Mouse (Mus musculus): ENCODE data around the gene Slc6a17. TPM values are rescaled to one million over a fixed set of nuclear protein-coding genes. Genes with fewer than 3 reads are reported as not detected.

Gene Slc6a17
- polyA plus RNA-seq, 1 experiment = 3.2 TPM

- TF ChIP-seq MAX (IDR thresholded peaks at IDR 0.05) (no peak), CTCF (IDR thresholded peaks at IDR 0.05; ENCODE audit: control insufficient read depth, insufficient read depth, insufficient read length) (no peak), MYOD1 (IDR thresholded peaks at IDR 0.05; ENCODE audit: control insufficient read depth, insufficient read length, low read depth) (no peak), MYOG (IDR thresholded peaks at IDR 0.05; ENCODE audit: control insufficient read depth, extremely low read depth, insufficient read length) (no peak), FOSL1 (IDR thresholded peaks at IDR 0.05; ENCODE audit: insufficient read depth, low read length, poor library complexity, severe bottlenecking) (no peak), CEBPB (IDR thresholded peaks at IDR 0.05; ENCODE audit: low read depth) (no peak), USF1 (IDR thresholded peaks at IDR 0.05; ENCODE audit: low read depth) (no peak)
- no peaks in the 10 kb centered on the region for H3K36me3 ChIP-seq (ENCODE audit: control insufficient read depth, insufficient read depth)
- no peaks in the 10 kb centered on the region for H3K27me3 ChIP-seq (ENCODE audit: control insufficient read depth, insufficient read depth, insufficient read length)
Measured at GRCm38 (mm10) chr3:107496086-107496850, 21.6 kb downstream of the Slc6a17 start.

GRCm38 (mm10) chr3:107495524-107495923, 22.3 kb downstream of the Slc6a17 start:
- Histone ChIP-seq H3K36me3 (ENCODE audit: control insufficient read depth, insufficient read depth) (no peaks in the 10 kb centered on the region), H3K27me3 (ENCODE audit: control insufficient read depth, insufficient read depth, insufficient read length) (no peaks in the 10 kb centered on the region), H3K79me3 (ENCODE audit: low read depth) (no peaks in the 10 kb centered on the region), H3K4me3 (ENCODE audit: insufficient read depth, poor library complexity, severe bottlenecking) (no peak overlapping the region), H3K79me2 (ENCODE audit: control insufficient read depth, insufficient read depth) (no peaks in the 10 kb centered on the region), H3ac (ENCODE audit: control insufficient read depth, insufficient read length, low read depth) (no peak overlapping the region)
- TF ChIP-seq MAX (IDR thresholded peaks at IDR 0.05) = no peak
- no peak for TF ChIP-seq MYOG (IDR thresholded peaks at IDR 0.05; ENCODE audit: control insufficient read depth, extremely low read depth, insufficient read length)
- no peak for TF ChIP-seq FOSL1 (IDR thresholded peaks at IDR 0.05; ENCODE audit: insufficient read depth, low read length, poor library complexity, severe bottlenecking)
- TF ChIP-seq USF1 (IDR thresholded peaks at IDR 0.05; ENCODE audit: low read depth) = no peak
- TF ChIP-seq MYOD1 (IDR thresholded peaks at IDR 0.05; ENCODE audit: control insufficient read depth, insufficient read length, low read depth) = no peak
- TF ChIP-seq CTCF (IDR thresholded peaks at IDR 0.05; ENCODE audit: control insufficient read depth, insufficient read depth, insufficient read length) = no peak
- TF ChIP-seq CEBPB (IDR thresholded peaks at IDR 0.05; ENCODE audit: low read depth) = no peak

More at GRCm38 (mm10) chr3:107496086-107496850, 21.6 kb downstream of the Slc6a17 start:
- Histone ChIP-seq H3K4me3 (ENCODE audit: insufficient read depth, poor library complexity, severe bottlenecking) (no peak overlapping the region), H3K79me3 (ENCODE audit: low read depth) (no peaks in the 10 kb centered on the region), H3K79me2 (ENCODE audit: control insufficient read depth, insufficient read depth) (no peaks in the 10 kb centered on the region), H3ac (ENCODE audit: control insufficient read depth, insufficient read length, low read depth) (no peak overlapping the region)

- TF ChIP-seq CTCF (IDR thresholded peaks at IDR 0.05; ENCODE audit: control insufficient read depth, insufficient read depth, insufficient read length) (no peak), USF1 (IDR thresholded peaks at IDR 0.05; ENCODE audit: low read depth) (no peak), CEBPB (IDR thresholded peaks at IDR 0.05; ENCODE audit: low read depth) (no peak), FOSL1 (IDR thresholded peaks at IDR 0.05; ENCODE audit: insufficient read depth, low read length, poor library complexity, severe bottlenecking) (no peak)
- Histone ChIP-seq H3K79me3 (ENCODE audit: low read depth) (no peaks in the 10 kb centered on the region), H3K27me3 (ENCODE audit: control insufficient read depth, insufficient read depth, insufficient read length) (peaks cover 3% of the 10 kb centered on the region), H3K36me3 (ENCODE audit: control insufficient read depth, insufficient read depth) (no peaks in the 10 kb centered on the region), H3K4me3 (ENCODE audit: insufficient read depth, poor library complexity, severe bottlenecking) (no peak overlapping the region), H3ac (ENCODE audit: control insufficient read depth, insufficient read length, low read depth) (no peak overlapping the region), H3K79me2 (ENCODE audit: control insufficient read depth, insufficient read depth) (no peaks in the 10 kb centered on the region)
Measured at GRCm38 (mm10) chr3:107491459-107491858, 26.4 kb downstream of the Slc6a17 start.

- H3K36me3 ChIP-seq (ENCODE audit: control insufficient read depth, insufficient read depth) = no peaks in the 10 kb centered on the region
- H3K4me3 ChIP-seq (ENCODE audit: insufficient read depth, poor library complexity, severe bottlenecking) = no peak overlapping the region
- H3K79me3 ChIP-seq (ENCODE audit: low read depth) = no peaks in the 10 kb centered on the region
- no peaks in the 10 kb centered on the region for H3K79me2 ChIP-seq (ENCODE audit: control insufficient read depth, insufficient read depth)
- H3ac ChIP-seq (ENCODE audit: control insufficient read depth, insufficient read length, low read depth) = no peak overlapping the region
- TF ChIP-seq USF1 (IDR thresholded peaks at IDR 0.05; ENCODE audit: low read depth) = no peak
- TF ChIP-seq CEBPB (IDR thresholded peaks at IDR 0.05; ENCODE audit: low read depth) = no peak
- no peak for TF ChIP-seq MAX (IDR thresholded peaks at IDR 0.05)
- no peak for TF ChIP-seq MYOG (IDR thresholded peaks at IDR 0.05; ENCODE audit: control insufficient read depth, extremely low read depth, insufficient read length)
- no peak for TF ChIP-seq MYOD1 (IDR thresholded peaks at IDR 0.05; ENCODE audit: control insufficient read depth, insufficient read length, low read depth)
- TF ChIP-seq CTCF (IDR thresholded peaks at IDR 0.05; ENCODE audit: control insufficient read depth, insufficient read depth, insufficient read length) = no peak
- no peak for TF ChIP-seq FOSL1 (IDR thresholded peaks at IDR 0.05; ENCODE audit: insufficient read depth, low read length, poor library complexity, severe bottlenecking)
- peaks cover 14% of the 10 kb centered on the region for H3K27me3 ChIP-seq (ENCODE audit: control insufficient read depth, insufficient read depth, insufficient read length)
Measured at GRCm38 (mm10) chr3:107488637-107489036, 29.2 kb downstream of the Slc6a17 start.

GRCm38 (mm10) chr3:107483290-107483689, 34.5 kb downstream of the Slc6a17 start:
- Histone ChIP-seq H3K4me3 (ENCODE audit: insufficient read depth, poor library complexity, severe bottlenecking) (no peak overlapping the region), H3K79me3 (ENCODE audit: low read depth) (no peaks in the 10 kb centered on the region), H3K79me2 (ENCODE audit: control insufficient read depth, insufficient read depth) (no peaks in the 10 kb centered on the region), H3ac (ENCODE audit: control insufficient read depth, insufficient read length, low read depth) (no peak overlapping the region), H3K27me3 (ENCODE audit: control insufficient read depth, insufficient read depth, insufficient read length) (peaks cover 19% of the 10 kb centered on the region), H3K36me3 (ENCODE audit: control insufficient read depth, insufficient read depth) (no peaks in the 10 kb centered on the region)
- TF ChIP-seq CTCF (IDR thresholded peaks at IDR 0.05; ENCODE audit: control insufficient read depth, insufficient read depth, insufficient read length) (no peak), FOSL1 (IDR thresholded peaks at IDR 0.05; ENCODE audit: insufficient read depth, low read length, poor library complexity, severe bottlenecking) (no peak), MAX (IDR thresholded peaks at IDR 0.05) (no peak), MYOD1 (IDR thresholded peaks at IDR 0.05; ENCODE audit: control insufficient read depth, insufficient read length, low read depth) (no peak), CEBPB (IDR thresholded peaks at IDR 0.05; ENCODE audit: low read depth) (no peak), MYOG (IDR thresholded peaks at IDR 0.05; ENCODE audit: control insufficient read depth, extremely low read depth, insufficient read length) (no peak), USF1 (IDR thresholded peaks at IDR 0.05; ENCODE audit: low read depth) (no peak)

All from C2C12 (cell line).